Mouse (Mus musculus) macrophage (primary cell): ENCODE measurements at regions not wholly inside any gene's neighbourhood (a gene's known extent, or its start where the extent isn't known, plus 50 kb on each side); places are given as distances from the start of the nearest gene placed in this dataset.

Experiments
- H3K27ac ChIP-seq: fragments of 350-480 bp; formaldehyde crosslinking; 2 replicates; pipeline ENCODE4 v1.9.0; 2021
- H3K36me3 ChIP-seq: fragments of 350-480 bp; formaldehyde crosslinking; 2 replicates; pipeline ENCODE4 v1.9.0; 2021; ENCODE audit errors: inconsistent target
- H3K4me3 ChIP-seq: fragments of 350-480 bp; formaldehyde crosslinking; 2 replicates; pipeline ENCODE4 v1.9.0; 2021; ENCODE audit errors: inconsistent target
- H3K79me2 ChIP-seq: fragments of 350-480 bp; formaldehyde crosslinking; 2 replicates; pipeline ENCODE4 v1.9.0; 2021; ENCODE audit errors: inconsistent target
- WGBS: methylation state at CpG from one replicate; pipeline ENCODE4 v1.1.7; 2026; ENCODE audit warnings: inconsistent platforms; ENCODE audit not compliant: missing documents; 5-methylcytosine and 5-hydroxymethylcytosine counted together

GRCm38 (mm10) chr16:45033268-45033667 lies 59.9 kb upstream of the Ccdc80 start:
- no peak overlapping the region for H3K27ac ChIP-seq
- WGBS: 98% methylated on average over 4 of the region's 4 CpGs
- H3K79me2 ChIP-seq: no peaks in the 10 kb centered on the region
- no peaks in the 10 kb centered on the region for H3K36me3 ChIP-seq
- H3K4me3 ChIP-seq: no peak overlapping the region

DNA sequence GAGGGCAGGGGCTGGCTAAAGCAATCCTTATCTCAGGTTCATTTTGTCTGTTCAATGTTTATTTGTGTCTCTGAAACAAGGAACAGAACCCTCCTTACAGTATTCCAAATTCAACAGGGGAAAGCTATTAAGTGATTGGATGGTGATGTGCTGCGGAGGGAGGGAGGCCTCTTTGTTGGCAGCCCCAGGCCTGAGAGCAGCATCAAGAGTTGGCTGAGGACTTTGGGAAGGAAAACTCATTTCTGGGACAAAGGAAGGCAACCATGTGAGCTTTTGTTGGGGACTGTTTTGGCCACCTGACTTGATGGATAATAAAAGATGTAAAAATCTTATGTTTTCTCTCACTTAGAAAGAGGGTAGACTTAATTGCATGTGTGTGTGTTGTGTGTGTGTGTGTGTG lies 58.8 kb upstream of the Ccdc80 start:
- Histone ChIP-seq H3K79me2 (no peaks in the 10 kb centered on the region), H3K27ac (no peak overlapping the region), H3K4me3 (no peak overlapping the region), H3K36me3 (no peaks in the 10 kb centered on the region)
- 88% methylated on average over 1 of the region's 1 CpGs for WGBS

DNA sequence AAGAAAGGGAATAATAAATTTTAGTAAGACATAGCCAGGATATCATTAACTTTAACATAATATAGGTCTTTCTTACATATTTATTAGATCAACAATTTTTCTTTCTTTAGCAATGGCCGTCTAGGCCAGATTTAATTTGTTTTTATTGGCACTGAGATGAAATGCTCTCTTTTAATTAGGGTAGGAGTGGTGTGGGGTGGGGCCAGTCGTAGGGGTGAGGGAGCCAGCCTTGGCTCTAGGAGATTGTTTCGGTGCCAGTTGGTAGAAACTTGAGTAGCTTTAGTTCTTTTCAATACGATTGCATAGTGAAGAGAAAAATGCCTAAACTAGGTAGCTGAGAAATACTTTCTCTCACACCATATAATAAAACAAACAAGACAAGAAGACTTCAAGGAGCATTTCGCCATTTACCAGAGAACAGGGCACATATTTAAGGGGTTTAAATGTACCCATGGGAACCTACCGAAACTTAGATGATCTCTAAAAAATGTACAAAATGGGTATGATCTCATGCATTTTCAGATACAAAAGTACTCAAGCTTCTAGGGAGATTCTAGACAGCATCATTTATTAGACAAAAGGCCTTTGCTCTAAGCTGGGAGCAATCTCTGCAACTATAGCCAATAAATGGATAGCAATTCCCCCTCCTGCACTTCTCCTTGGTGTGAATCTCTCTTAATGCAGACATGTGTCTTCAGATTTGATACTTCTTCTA lies 56.2 kb upstream of the Ccdc80 start:
- H3K36me3 ChIP-seq: no peaks in the 10 kb centered on the region
- WGBS: 98% methylated on average over 6 of the region's 6 CpGs
- H3K27ac ChIP-seq: no peak overlapping the region
- H3K79me2 ChIP-seq: no peaks in the 10 kb centered on the region
- H3K4me3 ChIP-seq: no peak overlapping the region

DNA sequence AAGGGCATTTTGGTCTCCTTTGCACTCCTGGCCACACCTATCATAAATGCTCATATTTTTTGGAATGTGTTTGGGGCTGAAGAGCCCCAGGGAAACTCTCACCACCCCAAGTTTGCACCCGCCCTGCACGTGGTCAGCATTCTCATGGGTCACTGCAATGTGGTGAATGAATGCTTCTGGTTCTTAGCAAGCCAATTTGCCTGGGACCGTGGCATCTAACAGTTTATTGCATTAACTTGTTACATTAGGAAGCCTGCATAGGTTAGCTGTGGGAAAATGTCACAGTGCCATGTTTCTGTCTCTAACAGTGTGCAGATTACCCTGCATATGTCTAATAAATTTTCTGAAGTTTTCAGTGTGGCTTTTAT lies 55.7 kb upstream of the Ccdc80 start:
- Histone ChIP-seq H3K79me2 (no peaks in the 10 kb centered on the region), H3K27ac (no peak overlapping the region), H3K36me3 (no peaks in the 10 kb centered on the region), H3K4me3 (no peak overlapping the region)
- 94% methylated on average over 3 of the region's 3 CpGs for WGBS

GRCm38 (mm10) chr16:45038261-45039036 lies 54.8 kb upstream of the Ccdc80 start:
- 34% methylated on average over 4 of the region's 4 CpGs for WGBS

More at GRCm38 (mm10) chr16:45038261-45039036, 54.8 kb upstream of the Ccdc80 start:
- Histone ChIP-seq H3K36me3 (no peaks in the 10 kb centered on the region), H3K27ac (peak overlapping the region; percentile 40), H3K79me2 (no peaks in the 10 kb centered on the region), H3K4me3 (no peak overlapping the region)
